Mouse (Mus musculus): ENCODE results near the gene Cxcl13.
"Not testable (repeated sequence)": the region's sequence is repeated elsewhere in the genome, so short reads cannot be mapped to it uniquely, and the experiment has no call there.

Gene Cxcl13

DNA sequence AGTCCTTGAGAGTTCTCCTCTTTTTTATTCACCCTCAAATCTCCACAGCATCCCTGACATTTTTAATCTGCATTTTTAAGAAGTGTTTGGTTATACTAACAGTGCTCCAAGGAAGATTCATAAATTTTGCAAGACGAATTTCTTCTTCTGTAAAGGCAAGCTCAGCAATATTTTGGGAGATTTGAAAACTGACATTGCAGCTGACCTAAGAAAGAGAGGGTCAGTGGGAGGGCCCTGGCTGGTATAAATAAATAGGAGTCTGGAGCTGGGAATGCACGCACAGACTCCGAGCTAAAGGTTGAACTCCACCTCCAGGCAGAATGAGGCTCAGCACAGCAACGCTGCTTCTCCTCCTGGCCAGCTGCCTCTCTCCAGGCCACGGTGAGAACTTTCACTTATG is at the start of gene Cxcl13:
Gene Cxcl13, plus strand, starts transcription at position 301 of the 400 bp plus-strand sequence.
- DNase-seq, result no peak

DNA sequence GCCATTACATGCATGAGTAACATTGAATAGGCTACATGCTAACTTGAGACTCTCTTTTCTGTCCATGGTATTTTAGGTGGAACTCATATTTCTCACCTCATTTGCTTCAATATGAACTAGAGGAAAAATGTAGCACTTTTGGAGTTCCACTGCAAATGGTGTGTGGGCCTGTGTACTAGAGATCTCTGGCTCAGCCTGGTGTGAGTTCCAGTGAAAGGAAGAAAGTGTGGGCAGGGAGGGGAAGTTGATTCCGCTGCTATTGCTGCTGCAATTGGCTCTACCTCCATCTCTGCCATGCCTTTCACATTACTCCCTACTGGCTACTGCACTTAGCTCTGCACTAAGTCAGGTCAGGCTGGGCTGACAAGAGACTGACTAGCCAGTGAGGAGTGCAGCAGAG is 45.7 kb upstream of the Cxcl13 start:
- DNase-seq, result no peak

DNA sequence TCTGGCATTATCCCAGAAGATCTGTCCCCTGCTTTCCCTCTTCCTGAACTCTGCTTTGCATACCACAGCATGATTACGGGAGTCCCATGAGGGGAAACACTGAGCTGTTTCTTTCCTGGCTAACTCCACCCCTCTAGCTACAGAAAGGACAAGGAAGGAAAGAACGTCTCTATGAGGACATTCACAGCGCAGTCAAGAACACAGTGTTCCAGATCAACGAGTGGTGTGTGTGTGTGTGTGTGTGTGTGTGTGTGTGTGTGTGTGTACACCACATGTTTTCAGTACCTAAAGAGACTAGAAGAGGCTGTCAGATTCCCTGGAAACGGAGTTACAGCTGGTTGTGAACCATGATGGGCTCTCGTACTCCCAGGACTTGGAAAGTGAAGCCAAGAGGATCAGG is 38.3 kb upstream of the Cxcl13 start:
- no peak for DNase-seq

DNA sequence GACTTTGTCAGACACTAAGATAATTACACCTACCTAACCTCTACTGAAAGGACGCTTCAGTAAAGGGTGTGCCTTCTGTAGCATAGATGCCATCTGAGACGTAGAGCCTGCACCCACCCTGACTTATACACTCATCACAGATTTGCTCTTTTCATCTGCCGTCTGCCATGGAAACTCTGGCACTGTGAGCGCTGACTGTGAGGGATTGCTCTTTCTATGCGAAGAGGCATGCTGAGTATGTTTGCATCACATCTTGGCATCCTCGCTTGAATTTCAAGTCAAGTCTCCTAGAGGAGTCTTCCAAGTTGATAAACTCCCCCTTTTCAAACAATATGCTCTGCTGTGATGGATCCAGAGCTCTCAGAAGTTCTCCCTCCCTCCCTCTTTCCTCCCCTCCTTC is 32.7 kb upstream of the Cxcl13 start:
- no peak for DNase-seq

DNA sequence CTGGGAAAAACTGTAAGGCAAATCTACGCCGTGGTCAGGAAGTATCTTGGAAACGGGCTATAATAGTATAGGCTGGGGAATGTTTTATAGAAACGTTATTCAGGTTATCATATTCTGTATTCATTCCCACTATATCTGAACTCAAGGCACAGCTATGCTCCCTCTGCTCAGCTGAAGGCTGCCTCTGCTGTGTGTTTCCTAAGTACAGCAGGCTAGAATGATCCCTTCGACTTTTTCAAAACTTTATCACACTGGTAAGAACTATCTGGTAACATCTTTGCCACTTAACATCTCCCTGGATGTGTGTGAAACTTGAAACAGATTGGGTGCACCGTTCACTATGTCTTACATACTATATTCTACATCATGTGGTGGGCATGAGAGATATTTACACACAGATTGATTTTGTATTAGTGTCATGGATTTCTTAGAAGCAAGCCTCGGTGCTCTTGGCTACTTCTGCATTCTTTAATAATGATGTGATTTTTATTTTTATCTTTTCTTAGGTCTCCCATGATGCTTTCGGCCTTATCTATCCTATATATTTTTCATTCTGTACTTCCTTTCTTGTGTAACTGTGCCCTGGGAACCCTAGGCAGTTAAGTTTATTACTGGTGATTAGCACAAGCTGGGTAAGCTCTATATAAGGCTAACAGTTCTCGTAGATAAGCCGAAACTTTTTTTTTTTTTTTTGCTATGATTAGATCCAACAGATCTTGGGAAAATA is 31.4 kb upstream of the Cxcl13 start:
- no peak for DNase-seq

DNA sequence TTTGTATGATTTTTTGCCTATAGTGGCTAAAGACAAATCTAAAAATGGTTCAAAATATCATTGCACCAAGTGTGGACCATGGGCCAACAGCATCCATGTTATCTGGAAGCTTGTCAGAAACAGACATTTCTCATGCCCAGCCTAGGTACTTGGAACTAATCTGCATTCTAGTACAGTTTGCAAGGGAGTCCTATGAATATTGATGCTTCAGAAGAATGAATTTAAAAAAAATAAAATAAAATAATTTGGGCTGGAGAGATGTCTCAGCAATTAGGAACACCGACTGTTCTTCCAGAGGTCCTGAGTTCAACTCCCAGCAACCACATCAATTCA is 30.9 kb upstream of the Cxcl13 start:
- DNase-seq, result no peak

DNA sequence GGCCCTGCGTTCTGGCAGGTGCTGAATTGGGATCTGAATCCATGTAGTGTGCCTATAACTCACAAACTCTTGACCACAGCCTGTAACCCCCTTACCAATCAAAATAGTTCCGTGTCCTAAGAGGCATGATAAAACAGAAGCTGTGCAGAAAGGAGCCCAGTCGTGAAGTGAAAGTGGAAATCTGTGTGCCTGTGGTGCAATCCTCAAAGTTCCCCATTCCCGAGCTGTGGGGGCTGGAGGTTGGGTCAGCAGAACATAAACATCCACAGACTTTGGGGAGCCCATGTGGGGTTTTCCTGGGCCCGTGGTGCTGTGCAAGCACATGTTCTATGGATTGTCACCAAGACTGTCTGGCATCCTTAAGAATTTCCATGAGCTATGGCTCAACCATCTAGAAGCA is 21.7 kb upstream of the Cxcl13 start:
- DNase-seq, result no peak

DNA sequence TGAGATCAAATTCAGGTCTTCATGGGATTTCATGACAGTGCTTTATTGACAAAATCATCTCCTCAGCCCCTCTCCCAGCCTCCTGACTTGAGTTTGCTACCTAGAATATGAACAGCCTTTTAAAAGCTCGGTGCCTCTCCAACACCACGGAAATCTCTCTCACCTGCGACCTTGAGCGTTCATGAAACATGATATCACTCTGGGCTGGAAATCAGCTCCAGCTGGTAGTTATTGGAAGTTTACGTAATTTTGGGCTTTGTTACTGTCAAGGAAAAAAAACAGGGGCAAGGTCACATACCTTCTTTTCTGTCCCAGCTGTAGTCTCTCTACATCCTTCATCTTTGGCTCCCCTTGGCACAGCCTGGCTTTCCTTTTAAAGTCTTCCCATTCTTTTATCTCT is 20.7 kb upstream of the Cxcl13 start:
- DNase-seq, result no peak

DNA sequence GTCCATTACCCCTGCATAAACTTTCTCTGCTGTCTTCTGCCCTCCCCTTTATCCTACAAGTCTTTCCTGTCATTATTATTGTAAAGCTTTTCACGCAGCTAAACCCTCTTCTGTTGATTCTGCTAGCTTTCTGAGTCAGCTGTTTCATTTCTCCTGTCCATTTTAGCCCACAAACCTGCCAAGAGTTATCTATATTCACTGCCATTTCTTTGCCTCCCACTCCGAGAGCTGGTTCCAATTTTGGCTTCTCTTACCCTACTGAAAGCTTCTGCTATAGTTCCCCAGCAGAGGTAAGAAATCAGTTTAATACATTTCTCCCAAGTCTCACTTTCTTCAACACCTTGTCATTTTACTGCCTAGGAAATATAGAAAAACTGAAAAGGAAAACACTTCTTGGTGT is 19.6 kb upstream of the Cxcl13 start:
- no peak for DNase-seq

DNA sequence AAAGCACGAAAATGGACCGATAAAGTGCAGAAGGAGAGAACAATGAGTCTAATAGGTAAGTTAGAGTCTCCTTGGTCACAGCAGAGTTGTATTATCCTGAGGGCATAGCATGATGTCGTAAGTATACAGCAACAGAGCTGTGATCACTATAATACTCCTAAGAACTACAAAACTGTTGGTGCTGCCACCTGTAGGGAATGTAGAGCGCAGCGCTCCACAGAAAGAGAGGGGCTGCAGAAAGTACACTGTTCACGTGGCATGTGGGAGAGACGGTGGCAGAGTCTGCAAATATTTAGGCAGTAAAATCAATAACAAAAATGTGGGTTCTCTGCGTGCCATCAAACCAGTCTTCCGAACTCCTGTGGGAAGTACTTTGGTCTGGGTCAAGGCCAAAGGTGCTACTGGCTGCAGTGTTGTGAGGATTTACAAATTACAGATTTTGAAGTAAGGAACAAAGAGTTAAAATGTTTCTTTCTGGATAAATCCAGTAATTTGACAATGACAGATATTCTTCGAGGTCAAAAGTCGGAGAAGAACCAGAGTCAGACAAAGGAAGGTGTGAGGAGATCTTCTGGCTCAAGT is 18.6 kb upstream of the Cxcl13 start:
- DNase-seq, result no peak

DNA sequence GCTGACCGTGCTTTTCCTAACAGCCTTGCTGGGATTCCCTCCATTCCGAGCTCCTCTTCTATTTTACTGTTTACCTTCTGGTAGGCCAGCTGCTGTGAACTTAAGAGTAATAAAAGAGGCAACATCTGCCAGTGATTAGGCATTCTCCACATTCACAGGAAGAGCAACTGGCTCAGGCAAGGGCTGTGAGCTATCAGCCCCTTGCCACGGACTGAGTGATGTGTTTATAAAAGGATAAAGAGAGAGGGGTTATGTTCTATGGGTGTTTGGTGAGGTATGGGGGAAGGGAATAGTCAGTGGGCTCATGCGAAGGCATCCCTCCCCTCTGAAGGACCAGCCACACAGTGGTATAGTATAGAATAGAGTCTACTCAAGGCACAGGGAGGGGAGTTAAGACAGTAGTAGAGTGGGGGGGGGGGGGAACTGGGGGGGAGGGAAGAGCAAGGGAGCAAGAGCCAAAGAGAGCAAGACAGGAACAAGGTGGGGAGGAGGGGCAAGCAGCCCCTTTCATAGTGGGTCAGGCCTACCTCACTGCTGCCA is 16.0 kb upstream of the Cxcl13 start:
- DNase-seq, result no peak

DNA sequence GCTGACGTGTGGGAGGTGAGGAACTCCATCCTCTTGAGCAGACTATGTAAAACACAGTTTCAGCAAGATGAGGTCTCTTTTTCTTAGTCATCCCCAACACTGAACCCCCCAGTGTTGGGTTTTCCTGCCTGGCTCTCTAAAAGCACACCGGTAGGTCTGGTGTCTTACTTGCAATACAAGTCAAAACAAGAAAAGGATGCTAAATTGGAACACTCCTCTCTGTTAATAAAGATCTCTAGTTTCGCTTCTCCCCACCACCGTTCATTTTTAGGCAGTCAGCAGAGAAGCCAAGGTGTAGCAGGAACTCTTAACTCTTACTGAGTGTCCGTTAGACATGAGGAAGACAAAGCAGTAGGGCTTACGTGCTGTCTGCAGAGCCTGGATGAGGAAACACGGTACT is 15.2 kb upstream of the Cxcl13 start:
- no peak for DNase-seq

DNA sequence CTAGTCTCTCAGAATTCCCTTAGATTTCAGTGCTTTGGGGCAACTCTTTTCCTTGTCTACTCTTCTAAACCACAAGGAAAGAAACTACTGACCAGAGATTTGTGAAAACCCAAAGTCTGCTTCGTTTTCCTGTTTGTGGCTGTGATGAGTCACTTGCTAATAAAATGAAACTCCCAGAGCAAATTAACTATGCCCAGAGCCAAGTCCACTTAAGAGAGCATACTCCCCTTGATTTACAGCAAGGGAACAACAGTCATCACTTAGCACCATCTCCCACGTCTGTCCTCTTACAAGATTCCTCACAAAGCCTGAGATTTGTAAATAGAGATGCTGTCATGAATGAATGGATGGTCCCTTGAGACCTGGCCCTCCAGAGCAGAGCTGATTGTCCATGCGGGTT is 11.6 kb upstream of the Cxcl13 start:
- no peak for DNase-seq

DNA sequence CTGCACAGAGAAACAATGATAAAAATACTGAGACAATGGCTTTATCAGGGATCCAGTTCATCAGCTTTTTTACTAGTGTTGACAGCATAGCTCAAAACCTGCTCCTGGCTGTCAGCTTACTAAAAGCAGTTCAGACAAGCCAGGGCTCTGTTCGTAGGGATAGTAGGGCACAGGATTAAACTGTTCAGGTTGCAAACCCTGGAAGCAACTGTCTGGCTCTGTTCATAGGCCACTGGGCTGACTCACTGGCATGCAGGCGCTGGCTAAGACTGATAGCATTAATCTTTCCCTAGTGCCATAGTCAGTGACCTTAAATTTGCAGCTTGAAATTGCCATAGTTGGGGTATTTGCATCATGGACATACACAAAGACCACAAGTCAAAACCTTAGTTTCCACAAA is 10.4 kb upstream of the Cxcl13 start:
- no peak for DNase-seq

DNA sequence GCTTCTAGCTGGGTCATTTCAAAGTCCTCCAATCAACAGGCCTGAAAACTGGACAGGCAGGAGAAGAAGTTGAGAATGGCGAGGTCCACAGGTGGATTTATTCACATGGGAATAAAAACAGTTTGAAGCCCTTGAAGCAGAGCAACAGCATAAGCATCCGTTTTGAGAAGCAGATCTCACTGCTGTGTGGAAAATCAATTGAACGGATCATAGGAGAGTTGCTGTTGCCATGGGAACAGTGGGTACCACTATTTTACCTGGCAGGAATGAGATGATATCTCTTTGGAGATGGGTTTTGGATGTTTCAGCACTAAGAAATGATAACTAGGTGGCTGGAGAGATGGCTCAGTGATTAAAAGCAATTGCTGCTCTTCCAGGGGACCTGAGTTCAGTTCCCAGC is 8.1 kb upstream of the Cxcl13 start:
- no peak for DNase-seq

DNA sequence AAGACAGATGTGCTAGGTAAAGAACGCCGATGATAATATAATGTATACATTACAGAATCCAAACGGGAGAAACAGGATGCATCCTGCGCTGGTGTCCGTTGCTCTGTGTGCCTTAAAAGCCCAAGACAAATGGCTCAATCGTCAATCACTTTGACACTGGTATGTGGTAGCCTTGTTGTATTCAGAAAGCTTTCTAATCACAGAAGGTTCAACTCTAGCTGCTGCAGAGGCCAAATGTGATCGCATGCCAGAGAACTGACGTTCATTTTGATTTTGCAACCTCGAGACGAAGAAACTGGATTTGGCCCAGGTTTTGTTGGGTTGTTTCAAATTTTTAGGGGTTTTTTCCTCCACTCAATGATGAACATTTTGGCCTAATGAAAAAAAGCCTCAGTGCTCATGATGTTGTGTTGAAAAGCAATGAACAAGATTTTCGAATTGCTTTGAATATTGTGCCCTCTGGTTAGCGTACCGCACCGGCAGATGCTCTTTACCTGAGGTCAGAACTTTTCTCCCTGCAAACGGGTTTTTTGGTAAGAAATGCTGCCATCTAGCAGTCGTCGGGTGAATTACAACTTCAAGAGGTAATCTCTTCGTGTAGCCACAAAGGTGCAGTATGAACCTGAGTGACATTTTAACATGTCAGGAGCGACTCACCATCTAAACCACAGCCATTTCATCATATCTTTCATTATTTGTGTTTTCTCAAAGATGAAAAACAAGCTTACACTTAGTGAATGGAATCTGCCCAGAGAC is 6.6 kb upstream of the Cxcl13 start:
- peak; percentile 12 for DNase-seq

DNA sequence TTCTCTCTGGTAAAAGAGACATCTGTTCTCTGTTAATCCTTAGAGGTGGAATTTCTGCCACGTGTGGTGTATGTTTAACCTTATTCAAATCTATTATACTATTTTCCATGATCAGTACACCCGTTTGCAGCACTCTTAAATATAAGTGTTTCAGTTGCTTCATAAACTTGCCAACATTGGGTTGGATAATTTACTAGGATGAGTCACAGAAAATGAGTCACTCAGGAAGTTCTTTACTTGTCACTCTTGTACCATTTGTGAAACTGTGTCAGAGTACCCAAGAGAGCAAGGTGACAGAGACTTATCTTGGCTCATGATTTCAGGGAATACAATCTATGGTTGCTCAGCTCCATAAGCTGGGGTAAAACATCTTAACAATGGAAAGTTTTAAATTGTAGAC is 8.2 kb downstream of the Cxcl13 start:
- DNase-seq, result no peak

DNA sequence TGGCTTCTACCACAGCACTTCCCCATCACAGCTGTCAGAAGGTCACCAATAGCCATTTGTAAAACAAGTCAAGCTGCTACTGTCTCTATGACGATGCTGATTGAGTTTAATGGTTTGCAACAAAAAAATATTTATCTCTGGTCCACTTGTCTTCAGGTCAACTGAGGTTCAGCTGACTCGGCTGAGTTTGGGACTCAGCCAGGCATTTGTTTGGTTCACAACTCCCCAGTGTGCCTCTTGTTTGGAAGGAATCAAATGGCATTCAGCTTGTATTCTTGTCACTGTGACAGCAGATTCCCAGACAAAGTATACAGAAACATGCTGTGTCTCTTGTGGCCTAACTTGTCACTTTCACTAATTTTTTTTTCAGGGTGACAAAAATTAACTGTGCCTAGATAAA is 9.9 kb downstream of the Cxcl13 start:
- DNase-seq, result no peak

DNA sequence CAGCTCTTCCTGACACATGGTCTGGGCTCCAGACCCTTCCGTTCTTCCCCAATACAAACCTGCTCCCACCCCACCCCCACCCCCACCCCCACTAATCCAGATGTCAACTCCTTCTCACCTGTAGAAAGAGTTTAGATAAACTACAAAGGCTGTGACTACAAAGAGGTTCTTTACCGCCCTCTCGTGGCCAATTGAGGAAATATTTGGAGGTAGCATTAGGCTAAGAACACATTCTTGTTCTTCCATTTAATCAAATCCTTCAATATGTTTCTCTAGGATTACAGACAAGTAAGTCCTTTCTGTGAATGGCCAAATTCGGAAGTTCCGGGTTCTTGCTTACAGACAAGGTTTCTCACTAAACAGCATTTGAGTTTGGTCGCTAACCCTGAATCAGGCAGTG is 14.1 kb downstream of the Cxcl13 start:
- DNase-seq, result peak; percentile 16

DNA sequence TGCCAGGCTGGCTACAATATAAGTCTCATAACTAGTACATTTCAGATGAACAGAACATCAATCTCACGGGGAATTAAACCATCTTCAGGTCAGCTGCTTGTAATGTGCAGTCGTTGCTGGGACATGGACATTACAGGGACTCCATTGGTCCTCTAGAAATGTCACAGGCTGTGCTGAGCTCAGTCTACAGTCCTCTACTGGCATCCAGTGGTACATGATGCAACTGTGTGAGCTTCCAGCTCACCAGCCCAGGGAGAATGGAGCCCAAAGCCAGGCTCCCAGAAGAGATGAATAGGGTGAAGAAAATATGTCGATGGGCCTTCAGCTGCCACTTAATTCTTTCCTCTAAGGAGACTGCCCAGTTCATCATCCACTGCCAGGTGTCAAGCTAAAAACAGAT is 15.5 kb downstream of the Cxcl13 start:
- DNase-seq, result no peak

DNA sequence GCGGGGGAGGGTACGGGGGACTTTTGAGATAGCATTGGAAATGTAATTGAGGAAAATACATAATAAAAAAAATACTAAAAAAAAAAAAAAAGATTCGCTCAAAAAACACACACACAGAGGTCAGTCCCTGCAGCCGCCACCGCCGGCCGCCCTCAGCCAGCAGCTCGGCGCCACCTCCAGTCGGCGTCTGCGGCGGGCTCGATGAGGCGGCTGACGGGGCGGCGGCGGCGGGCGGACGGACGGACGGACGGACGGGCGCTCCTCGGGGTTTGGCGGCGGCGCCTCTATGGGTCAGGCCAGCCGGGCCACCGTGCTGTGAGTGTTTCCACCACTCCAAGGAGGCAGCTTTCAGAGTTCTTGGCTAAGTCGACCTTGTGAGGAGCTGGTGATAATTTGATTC is 17.1 kb downstream of the Cxcl13 start:
- not testable (repeated sequence) for DNase-seq

DNA sequence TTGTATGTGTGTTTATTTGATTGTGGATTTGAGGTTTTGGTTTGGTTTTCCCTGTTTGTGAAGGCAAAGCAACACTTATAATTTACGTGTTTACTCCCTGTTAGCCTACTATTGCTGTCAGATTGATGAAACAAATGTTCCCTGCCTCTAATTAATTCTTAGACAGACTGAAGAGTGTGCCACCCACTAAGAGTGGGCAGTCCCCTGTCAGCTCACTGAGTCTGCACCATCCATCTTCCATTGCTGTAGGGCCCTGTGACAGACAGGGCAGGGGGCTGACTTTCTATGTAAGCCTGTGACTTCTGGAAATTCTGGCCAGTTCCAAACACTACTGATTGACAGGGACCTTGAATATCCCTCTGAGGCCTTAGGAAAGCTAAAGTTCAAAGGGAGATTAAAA is 19.5 kb downstream of the Cxcl13 start:
- DNase-seq, result no peak

DNA sequence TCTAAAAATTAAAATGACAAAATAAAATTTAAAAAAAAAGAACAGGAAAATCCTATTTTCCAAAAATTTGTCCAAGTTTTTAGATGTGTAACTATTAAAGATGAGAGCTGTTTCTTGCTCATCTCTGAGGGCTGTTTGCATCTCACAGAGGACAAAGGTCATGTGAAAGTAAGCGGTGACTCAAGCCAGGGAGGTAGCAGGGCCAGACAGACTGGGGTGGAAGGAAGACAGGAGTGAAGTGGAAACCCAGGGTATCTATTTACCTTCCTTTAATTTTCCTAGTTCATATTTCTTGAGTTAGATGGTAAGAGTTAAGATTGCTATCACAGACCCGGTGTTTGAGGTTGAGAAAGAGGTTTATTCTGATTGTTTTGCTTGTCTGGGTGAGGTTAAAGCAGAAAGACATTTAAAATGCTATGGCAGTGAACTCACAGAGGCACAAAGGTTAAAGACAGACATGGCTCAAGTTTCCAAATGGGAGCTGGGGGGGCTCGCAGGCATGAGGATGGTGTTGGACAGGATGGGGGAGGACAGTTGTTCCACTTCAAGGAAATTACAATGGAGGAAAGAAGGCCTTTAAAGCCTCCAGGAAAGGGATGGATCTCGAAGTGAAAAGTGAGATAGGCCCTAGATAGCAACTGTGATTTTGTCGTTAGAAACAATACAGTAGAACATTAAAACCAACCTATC is 27.2 kb downstream of the Cxcl13 start:
- no peak for DNase-seq

Measured in kidney, adult 11 months (tissue).